Mouse (Mus musculus) adrenal gland, postnatal 14 days (tissue): ENCODE measurements around the gene Oas1e. TPM values are rescaled to one million over a fixed set of nuclear protein-coding genes. Genes with fewer than 3 reads are reported as not detected.
"Not testable (repeated sequence)": the region's sequence is repeated elsewhere in the genome, so short reads cannot be mapped to it uniquely, and the experiment has no call there.

Source experiments
- DNase-seq: peaks from one replicate; pipeline ENCODE4 v3.0.0; 2021; ENCODE audit warnings: mixed read lengths
- long read RNA-seq, 2 experiments: library from polyadenylated mRNA; stranded (forward); transcript quantifications; one replicate each; pipeline ENCODE4 v2.0.0; 2021
- total RNA-seq: library from RNA; stranded (reverse); gene quantifications from 2 replicates; pipeline ENCODE4 v1.2.3, GENCODE M21; 2021

The Oas1e gene
- not detected in 2 replicates for total RNA-seq
- long read RNA-seq, experiment 1 = 0 reads
- long read RNA-seq, experiment 2 = 0 reads

DNA sequence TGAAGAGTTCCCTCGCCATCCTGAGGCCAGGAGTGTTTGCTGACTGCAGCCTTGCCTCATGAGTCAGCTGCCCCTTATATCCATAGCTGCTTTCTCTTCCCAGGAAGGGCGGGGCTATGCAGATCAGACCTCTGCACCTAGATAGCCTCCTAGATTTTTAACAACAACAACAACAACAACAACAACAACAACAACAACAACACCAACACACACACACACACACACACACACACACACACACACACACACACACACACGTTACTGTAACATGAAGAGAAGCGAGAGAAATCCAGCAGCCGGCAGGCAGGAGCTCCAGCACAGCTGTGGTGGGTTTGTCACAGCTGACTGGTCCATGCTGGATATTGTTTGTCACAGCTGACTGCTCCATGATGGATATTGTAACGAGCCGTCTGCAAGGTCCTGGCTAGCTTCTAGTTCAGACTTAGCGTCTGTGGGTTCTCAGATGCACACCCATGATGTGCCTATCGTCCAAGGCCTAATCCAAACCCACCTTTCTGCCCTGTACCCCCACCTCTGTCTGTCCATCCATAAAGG, at the start of gene Oas1e:
Gene Oas1e, minus strand, starts transcription at position 51 of the 555 bp plus-strand sequence.
- not testable (repeated sequence) for DNase-seq

DNA sequence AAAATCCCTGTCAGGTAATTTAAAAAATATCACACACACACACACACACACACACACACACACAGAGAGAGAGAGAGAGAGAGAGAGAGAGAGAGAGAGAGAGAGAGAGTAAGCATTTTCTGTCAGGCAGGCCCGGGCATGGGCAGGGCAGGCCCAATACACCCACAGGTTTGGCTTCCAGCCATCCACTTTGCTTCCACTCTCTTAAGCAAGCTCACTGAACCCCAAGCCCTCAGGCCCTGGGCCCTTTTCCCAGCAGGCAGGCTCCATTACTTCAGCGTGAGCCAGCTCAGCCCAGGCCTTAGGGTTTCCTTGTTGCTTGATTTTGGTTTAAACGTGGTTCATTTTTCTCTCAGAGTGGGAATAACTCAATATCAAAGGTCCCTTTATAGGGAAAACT, 49.4 kb upstream of the Oas1e start:
- DNase-seq = peak; percentile 47

DNA sequence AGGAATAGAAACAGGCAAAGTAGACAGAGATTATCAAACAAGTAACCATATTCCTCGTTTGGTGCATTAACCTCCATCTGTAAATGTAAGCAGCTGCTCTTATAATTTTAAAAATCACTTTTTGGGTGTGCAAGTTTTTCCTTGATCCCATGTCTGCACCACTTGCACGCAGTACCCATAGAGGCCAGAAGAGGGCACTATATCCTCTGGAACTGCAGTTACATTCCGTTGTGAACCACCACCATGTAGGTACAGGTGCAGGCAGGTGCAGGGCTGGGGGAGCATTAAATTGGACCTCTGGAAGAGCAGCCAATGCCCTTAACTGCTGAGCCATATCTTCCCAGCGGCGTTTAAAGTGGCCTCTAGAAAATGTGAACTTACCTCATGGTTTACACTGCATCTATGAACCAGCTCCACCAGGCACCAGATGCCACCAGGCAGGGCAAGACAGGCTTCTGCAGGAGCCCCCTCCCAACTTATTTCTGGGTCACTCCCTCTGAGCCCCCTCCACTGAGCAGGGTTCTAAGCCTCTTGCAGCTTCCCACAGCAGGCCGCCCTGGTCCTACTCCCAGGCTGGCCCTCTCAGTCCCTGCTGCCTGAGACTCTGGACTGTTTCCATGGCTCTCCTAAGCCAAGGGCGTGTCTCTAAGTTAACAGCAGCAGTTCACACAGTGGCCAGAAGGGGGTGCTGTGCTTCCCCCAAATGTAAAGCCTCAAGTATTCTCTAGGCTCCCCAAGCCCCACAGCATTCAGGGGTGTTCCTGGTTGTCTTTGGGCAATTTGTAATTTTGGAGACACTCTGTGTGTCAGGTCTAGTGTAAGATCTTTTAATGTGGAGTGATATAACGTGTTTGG, 41.6 kb upstream of the Oas1e start:
- DNase-seq = peak; percentile 57

DNA sequence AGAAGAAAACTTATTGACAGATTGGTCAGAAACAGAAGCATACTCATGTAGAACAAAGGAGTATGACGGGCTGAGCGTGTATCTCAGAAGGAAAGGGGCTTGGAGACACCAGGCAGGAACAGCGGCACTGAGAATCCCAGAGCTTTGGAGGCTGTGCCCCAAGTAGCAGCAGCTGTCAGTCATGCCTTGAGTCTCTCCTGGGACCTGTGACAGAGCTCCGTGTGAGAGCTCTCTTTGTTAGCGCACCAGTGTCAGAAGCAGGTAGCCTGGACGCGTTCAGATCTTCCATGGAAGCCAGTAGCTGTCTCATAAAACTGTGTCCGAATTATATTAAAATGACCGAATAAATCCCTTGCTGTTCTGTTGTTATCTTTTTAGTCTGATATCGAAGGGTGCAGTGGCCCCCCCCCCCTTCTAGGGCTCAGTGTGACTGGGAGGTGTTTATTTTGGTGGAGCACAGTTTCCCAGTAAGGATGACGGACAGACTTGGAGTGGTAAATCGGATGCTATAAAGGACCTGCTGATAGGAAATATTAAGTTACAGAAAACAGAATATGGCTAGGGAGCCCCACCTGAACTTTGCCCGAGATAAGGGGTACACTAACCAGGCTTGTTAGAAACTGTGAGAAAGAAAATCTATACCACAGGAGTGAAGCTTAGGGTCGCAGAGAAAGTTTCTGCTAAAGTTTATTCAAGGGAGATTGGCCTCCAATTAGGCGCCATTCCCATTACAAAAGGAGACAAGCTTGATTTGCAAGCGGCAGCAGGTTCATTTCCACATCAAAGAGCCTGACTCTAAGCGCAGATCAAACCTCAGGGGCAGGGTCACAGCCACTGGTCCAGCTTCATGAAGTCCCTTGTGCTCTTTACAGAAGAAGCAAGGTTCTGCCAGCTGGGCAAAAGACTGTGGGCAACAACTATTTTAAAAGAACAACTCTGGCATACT, 38.3 kb upstream of the Oas1e start:
- DNase-seq = no peak

DNA sequence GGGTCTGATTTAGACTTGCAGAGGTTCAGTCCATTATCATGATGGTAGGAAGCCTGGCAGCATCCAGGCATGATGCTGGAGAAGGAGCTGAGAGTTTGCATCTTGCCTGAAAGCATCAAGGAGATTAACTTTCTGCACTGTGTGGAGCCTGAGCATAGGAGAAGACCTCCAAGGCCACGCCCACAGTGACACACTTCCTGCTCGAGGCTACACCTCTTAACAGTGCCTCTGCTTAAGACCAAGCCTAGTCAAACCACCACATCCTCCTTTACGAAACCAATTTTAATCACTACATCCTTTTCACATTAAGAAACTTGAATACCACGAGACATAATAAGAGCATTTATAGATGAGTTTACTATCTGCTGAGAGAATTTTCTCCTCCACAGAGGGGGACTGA, 35.7 kb upstream of the Oas1e start:
- no peak for DNase-seq

DNA sequence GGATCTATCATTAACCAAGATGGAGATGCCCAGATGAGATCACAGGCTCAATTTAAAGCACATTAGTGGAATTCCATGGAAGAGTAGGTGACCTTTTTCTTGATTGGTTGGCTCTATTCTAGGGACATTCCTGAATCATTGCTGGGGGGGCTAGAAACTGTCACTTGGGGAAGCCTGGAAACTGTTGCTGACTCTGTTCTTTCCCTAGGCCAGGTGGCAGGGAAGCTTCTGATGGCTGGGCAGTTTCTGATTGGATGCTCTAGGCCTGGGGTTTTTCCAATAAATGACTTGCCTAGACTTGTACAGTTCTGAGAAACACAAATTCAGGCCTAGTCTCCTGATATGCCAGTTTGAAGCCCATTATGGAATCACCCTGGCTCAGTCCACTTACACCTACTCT, 23.7 kb upstream of the Oas1e start:
- DNase-seq = no peak

DNA sequence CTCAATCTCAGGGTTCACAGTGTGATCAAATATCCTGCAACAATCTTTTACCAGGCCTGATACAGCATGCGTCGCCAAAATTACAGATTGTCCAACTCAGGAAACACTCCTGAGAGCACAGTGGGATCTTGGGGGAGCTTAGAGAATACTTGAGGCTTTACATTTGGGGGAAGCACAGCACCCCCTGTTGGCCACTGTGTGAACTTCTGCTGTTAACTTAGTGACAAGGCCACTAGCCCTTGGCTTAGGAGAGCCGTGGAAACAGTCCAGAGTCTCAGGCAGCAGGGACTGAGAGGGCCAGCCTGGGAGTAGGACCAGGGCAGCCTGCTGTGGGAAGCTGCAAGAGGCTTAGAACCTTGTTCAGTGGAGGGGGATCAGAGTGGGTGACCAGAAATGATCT, 20.6 kb upstream of the Oas1e start:
- DNase-seq = peak; percentile 40

DNA sequence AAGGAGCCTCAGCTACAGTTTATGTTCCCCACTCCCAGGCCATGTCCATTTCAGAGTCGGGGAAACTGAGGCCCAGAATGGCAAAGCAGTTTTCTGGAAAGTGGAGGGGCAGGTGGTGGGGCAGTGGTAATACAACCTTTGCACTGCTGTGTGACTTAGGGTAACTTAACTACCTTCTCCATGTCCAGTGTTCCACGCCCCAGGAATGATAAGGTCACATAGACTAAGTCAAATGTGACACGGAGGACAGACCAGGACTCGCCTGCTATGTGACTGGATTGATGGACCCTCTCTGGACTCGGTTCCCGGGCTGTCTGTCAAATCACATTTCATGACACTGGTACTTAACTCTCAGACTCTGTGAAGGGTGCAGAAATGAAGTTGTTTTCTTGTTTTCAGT, 17.7 kb upstream of the Oas1e start:
- DNase-seq = peak; percentile 5

DNA sequence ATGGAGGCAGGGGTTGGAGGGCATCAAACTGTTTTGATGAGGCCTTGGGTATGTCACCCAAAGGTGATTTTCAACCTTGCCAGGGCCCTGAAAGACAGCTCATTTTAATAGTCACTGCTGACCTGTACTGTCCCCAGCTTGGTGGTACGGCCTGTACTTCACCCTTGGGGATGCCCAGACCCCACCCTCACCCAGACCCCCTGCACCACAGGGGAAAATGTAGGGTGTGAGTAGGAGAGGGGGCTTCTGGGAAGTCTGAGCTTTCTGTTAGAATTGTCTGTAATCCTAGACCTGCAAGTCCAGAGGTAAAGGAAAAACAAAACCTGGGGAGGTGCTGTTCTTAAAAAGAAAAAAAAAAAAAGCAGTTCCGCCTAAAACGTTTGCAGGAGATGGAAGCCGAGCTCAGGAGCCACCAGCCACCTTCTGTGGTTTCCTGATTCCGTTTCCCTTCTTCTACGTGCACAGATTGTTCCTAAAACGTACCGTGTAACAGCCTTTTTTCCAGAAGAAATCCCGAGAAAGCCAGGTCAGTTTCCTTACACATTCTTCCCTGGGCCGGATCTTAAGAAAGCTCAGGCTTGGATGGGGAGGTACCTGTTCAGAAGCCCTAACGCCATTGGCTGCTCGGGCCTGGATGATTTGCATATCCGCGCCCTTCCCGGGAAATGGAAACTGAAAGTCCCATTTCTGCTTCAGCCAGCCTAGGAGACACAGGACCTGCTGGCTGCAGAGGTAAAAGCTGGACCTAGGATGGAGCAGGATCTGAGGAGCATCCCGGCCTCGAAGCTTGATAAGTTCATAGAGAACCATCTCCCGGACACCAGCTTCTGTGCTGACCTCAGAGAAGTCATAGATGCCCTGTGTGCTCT, 16.9 kb upstream of the Oas1e start, which contains the start of gene Oas1c:
Gene Oas1c, minus strand, starts transcription at position 564 of the 869 bp plus-strand sequence.
- peak; percentile 91 for DNase-seq

DNA sequence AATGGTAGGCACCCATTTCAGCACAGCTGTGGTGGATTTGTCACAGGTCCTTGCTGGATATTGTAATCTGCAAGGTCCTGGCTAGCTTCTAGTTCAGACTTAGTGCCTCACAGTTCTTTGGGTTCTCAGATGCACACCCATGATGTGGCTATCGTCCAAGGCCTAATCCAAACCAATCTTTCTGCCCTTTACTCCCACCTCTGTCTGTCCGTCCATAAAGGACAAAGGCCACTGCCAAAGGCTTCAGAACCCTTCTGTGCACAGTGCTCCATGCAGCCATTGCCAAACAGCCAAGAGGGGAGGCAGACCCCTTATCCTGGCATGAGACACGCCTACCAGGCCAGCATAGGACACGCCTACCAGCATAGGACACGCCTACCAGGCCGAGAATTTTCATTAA, 13.8 kb upstream of the Oas1e start:
- DNase-seq = no peak

DNA sequence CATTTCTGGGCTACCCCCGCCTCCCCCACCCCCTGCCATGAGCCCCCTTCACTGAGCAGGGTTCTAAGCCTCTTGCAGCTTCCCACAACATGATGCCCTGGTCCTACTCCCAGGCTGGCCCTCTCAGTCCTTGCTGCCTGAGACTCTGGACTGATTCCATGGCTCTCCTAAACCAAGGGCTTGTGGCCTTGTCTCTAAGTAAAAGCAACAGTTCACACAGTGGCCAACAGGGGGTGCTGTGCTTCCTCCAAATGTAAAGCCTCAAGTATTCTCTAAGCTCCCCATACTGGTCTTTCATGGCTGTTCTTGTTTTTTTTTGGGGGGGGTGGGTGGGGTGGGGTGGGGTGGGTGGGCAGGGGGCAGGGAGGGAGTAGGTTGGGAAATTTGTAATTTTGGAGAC, 11.1 kb upstream of the Oas1e start:
- DNase-seq = peak; percentile 65

DNA sequence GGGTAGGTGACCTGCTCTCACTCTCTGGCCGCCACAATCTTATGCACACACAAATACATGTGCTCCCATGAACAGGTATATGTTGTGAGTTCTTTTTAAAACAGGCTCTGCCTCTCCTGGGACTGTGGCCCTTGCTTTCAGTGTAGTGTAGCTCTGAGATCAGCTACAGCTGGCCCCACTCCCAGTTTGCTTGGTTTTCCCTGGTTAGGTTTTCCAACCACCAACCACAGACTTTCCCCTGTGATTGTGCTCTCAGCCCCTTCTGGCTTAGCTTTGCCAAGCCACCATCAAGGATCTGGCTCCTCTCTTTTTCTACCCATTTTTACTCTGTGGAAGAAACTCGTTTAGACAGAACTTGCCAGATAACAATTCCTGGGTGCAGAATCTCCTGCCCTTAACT, 8.3 kb upstream of the Oas1e start:
- DNase-seq = no peak

DNA sequence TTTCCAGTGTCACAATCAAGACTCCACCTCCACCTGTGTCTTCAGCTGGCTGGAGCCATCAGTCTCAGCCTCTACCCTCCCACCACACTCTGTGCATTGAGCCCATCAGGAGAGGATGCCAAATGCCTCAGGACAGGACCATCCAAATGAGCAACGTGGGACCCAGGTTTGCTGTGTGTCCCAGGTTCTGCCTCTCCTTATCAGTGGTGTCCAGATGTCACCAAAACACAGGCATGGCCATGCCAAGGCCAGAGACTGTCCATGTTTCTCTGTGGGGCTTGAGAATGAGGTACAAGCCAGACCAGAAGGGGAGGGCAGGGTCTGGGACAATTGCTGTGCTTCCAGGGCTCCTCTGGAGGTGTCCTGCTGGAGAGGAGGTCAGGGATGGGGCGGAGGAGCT, 3.6 kb upstream of the Oas1e start:
- DNase-seq = not testable (repeated sequence)

DNA sequence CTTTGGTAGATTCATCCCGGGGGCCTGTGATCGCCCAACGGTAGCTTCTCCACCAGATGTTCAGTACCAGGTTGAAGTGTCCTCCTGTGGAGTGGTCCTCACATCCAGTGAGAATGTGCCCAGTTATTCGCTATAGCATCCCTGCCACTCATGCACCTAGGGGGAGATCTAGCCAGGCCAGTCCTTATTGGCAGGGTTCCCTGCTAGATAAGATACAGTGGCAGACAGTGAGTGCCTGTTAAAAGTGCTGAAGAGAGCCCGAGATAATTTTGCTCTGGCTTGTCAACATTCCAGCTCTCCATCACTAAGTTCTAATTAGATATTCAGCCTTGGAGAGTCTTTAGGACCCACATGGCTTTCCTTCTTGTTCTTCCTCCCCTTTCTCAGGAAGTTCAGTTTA, 2.8 kb upstream of the Oas1e start:
- DNase-seq = not testable (repeated sequence)

DNA sequence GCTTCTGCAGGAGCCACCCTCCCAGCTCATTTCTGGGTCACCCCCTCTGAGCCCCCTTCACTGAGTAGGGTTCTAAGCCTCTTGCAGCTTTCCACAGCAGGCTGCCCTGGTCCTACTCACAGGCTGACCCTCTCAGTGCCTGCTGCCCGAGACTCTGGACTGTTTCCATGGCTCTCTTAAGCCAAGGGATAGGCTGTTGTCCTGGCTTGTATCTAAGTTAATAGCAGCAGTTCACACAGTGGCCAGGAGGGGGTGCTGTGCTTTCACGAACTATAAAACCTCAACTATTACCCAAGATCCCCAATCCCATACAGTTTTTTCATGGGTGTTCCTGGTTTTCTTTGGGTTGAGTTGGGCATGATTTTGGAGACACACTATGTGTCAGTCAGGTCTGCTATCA, 2.3 kb downstream of the Oas1e start:
- DNase-seq = peak; percentile 70

DNA sequence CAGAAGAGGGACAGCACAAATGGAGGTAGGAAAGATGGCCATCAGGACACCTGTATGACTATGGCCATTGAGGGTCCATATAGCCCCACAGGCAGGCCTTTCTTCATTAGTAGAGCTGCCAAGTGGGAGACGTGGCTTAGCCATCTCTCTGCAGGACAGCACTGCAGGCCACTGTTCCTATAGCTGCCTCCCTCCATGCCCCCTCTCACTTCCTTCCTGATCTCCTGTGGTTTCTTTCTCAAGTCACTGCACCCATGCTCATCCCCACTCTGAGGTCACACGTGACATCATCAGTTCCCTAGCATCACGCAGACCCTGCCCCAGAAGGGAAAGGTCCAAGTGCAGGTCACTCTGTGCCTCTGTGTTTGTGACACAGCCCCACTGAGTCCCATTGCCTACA, 8.3 kb downstream of the Oas1e start:
- no peak for DNase-seq

DNA sequence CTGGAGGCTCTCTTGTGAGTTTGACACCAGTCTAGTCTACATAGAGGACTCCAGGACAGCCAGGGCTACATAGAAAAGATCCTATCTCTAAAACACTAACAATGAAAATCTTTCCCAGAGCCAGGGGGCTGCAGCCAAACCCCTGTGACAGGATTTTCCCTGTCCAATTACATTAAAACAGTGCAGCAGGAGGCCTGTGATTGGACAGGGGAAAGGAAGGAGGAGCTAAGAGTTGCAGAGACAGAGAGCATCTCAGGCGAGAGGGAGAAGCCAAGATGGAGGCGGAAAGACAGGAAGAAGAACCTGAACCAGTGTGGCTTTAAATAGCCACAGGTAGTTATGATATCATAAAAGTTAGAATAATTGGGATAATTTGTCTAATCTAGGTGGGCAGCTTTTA, 12.9 kb downstream of the Oas1e start:
- DNase-seq = no peak

DNA sequence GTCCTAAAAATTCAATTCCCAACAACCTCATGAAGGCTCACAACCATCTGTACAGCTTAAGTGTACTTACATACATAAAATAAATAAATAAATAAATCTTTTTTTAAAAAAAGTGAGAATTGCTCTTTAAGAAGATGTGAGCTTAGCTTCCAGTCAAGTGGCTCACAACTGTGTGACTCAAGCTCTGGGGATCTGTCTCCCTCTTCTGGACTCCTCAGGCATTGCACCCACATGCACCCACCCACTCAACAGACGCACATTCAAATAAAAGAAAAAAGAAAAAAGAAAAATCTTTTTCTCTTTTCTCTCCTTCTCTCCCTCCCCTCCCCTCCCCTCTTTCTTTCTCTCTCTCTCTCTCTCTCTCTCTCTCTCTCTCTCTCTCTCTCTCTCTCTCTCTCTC, 13.7 kb downstream of the Oas1e start:
- no peak for DNase-seq

DNA sequence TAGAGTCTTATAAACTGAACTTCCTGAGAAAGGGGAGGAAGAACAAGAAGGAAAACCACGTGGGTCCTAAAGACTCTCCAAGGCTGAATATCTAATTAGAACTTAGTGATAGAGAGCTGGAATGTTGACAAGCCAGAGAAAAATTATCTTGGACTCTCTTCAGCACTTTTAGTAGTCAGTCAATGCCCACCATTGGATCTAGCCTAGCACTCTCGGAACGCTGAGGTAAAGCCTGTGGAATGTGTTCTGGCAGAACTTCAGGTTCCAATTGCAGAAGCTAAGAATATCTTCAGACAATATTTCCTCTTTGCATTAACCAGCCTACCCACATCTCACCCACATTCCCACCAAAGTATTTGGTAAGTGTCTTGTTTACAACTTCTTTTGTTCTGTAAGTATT, 15.4 kb downstream of the Oas1e start:
- no peak for DNase-seq

DNA sequence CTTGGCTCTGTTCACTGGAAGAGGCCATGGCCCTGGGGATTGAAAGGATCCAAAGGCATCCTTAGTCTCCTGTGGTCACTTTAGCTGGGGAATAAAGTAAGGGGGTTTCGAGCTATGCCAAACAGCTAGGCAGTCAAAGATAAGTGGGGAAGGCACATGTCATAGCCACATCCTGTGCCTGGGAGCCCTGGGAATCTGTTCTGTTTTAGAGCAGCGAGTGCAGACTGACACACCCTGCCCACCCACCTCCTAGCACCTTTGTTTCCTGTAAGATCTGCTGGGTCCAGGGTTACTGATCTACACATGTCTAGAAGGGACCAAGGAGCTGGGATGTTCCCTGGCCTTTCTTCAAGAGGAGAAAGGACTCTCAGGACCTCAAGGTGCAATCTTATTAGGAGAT, 16.4 kb downstream of the Oas1e start:
- DNase-seq = no peak

DNA sequence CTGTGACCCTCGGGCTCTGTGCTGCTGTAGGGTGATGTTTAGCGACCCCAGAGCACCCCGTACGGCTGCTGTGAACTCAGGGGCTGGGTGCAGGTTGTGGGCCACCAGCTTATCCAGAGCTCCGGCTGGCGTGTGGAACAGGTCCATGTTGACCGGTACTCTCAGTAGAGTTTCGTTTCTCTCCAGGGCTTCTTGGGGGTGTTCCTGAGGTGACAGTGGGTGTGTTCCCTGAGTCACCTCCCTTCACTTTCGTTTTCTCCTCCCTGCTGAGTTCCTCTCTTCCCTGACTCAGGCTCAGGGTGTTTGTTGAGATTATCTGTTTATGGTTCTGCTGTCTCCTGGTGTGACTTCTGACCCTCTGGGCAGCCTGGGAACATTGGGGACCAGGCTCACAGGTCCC, 17.9 kb downstream of the Oas1e start, which contains the start of gene Oas3:
Gene Oas3, minus strand, starts transcription at position 184 of the 400 bp plus-strand sequence.
- no peak for DNase-seq

DNA sequence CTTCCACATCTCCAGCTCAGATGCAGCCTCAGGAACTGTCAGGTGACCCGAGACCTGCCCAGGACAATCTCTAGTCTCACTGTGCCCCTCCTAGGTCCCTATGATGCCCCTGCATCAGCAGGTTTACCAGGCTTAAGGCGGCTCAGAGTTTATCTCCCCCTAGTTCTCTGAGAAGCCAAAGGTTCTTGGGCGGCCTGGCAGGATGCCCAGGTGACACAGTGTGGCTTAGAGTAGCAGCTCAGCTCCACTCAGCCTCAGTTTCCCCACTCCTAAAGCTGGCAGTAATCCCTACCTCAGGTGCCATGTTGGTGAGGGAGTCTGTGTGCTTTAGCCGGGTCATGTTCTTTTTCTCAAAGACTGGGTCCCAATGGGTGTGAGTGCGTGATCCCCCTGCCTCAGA, 18.5 kb downstream of the Oas1e start:
- no peak for DNase-seq
